Mouse (Mus musculus): ENCODE results near the gene Snx12. TPM values are rescaled to one million over a fixed set of nuclear protein-coding genes. Genes with fewer than 3 reads are reported as not detected.
"Not testable (repeated sequence)": the region's sequence is repeated elsewhere in the genome, so short reads cannot be mapped to it uniquely, and the experiment has no call there.

Gene Snx12
- polyA plus RNA-seq, 1 experiment from 2014 or later, result 56.0 TPM

DNA sequence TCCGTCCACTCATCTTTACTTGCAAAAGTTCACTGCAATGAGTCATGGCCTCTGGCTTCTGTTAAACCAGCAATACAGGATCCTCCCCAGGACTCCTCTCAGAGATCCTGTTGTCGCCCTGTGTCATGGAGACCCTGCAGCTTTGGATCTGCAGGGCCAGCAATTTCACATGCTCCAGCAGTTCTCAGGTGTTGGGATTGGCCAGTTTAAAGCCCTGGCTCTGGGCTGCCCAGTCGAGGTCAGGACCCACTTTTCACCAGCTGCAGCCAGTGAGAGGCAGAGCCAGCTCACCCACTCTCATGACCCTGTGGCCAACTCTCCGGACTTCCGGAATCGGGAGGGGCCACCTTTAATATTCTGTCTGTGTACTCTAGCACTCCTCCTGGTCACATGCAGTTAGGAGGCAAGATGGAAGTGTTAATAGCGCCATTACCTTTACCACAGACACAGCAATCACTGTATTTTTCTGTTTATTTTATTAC lies 95.8 kb downstream of the Snx12 start:
- H3K4me2 ChIP-seq (ENCODE audit: low read depth, low read length, severe bottlenecking), result no peak overlapping the region
- H3K27ac ChIP-seq (ENCODE audit: low read depth, low read length), result no peak overlapping the region
- WGBS, result 72% methylated on average over 7 of the region's 7 CpGs
- no peaks in the 10 kb centered on the region for H3K27me3 ChIP-seq (ENCODE audit: control insufficient read depth, insufficient read depth, low read length)
- no peaks in the 10 kb centered on the region for H3K36me3 ChIP-seq (ENCODE audit: control insufficient read depth, insufficient read depth, low read length)
- ATAC-seq (replicated peaks; ENCODE audit: low FRiP score) (no peak), DNase-seq (ENCODE audit: low spot score) (no peak)
- H3K4me1 ChIP-seq (replicated peaks; ENCODE audit: control insufficient read depth, insufficient read depth, low read length), result no peaks in the 10 kb centered on the region
- no peak overlapping the region for H3K4me3 ChIP-seq (ENCODE audit: low read depth, low read length)
- no peaks in the 10 kb centered on the region for H3K9me3 ChIP-seq (ENCODE audit: control insufficient read depth, low read length)
- H3K9ac ChIP-seq (ENCODE audit: low read length), result no peak overlapping the region

DNA sequence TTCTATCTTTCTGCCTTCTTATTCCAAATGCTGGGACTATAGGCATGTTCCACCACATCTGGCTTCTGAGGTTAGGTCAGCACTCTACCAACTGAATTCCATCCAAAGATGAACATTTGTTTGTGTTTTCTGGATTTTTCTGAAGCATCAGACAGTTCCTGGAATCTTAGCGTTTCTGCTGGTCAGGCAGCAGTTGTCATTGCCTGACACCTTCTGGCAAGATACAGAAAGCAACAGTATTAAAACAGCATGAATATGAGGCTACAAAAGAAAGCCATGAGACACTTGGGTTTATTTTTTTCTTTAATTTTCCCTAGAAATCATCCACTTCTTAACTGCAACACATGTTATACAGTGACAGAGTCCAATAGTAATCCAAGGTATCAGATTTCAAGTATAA lies 101.8 kb downstream of the Snx12 start:
- H3K9me3 ChIP-seq (ENCODE audit: control insufficient read depth, low read length), result no peaks in the 10 kb centered on the region
- no peaks in the 10 kb centered on the region for H3K36me3 ChIP-seq (ENCODE audit: control insufficient read depth, insufficient read depth, low read length)
- no peak overlapping the region for H3K9ac ChIP-seq (ENCODE audit: low read length)
- WGBS, result 75% methylated on average over 1 of the region's 1 CpGs
- H3K4me2 ChIP-seq (ENCODE audit: low read depth, low read length, severe bottlenecking), result no peak overlapping the region
- no peak overlapping the region for H3K27ac ChIP-seq (ENCODE audit: low read depth, low read length)
- H3K4me3 ChIP-seq (ENCODE audit: low read depth, low read length), result no peak overlapping the region
- no peaks in the 10 kb centered on the region for H3K27me3 ChIP-seq (ENCODE audit: control insufficient read depth, insufficient read depth, low read length)
- no peak for ATAC-seq (replicated peaks; ENCODE audit: low FRiP score)
- DNase-seq (ENCODE audit: low spot score), result no peak
- H3K4me1 ChIP-seq (replicated peaks; ENCODE audit: control insufficient read depth, insufficient read depth, low read length), result no peaks in the 10 kb centered on the region

DNA sequence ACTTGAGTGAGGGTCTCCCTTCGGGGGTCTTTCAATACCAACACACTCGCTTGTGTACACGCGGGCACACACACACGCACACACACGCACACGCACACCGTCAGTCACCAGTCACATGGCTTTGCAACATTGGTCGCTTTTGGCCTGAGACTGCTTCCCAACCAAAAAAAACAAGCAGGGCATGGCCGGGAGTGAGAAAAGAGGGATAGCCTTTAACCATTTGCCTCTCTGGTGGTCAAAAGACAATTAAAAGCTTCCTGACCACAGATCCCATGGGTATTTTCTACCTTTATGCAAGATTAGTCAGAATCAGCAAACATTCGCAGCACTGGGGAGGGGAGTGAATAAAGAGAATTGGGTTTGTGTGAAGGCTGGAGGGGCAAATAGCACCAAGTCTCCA lies 136.4 kb downstream of the Snx12 start, which contains the start of gene Slc7a3:
Gene Slc7a3, minus strand, starts transcription at position 101 of the 400 bp plus-strand sequence.
- Histone ChIP-seq H3K27ac (ENCODE audit: low read depth, low read length) (no peak within 1 kb of the TSS), H3K4me1 (replicated peaks; ENCODE audit: control insufficient read depth, insufficient read depth, low read length) (no peaks in the 10 kb centered on the region), H3K9ac (ENCODE audit: low read length) (0 out of 2 replicates have a peak within 1 kb of the TSS, but pooled peaks have one; percentile 7), H3K4me3 (ENCODE audit: low read depth, low read length) (peak within 1 kb of the TSS; percentile 24), H3K4me2 (ENCODE audit: low read depth, low read length, severe bottlenecking) (peak within 1 kb of the TSS; percentile 52), H3K36me3 (ENCODE audit: control insufficient read depth, insufficient read depth, low read length) (no peaks in the 10 kb centered on the region), H3K9me3 (ENCODE audit: control insufficient read depth, low read length) (no peaks in the 10 kb centered on the region), H3K27me3 (ENCODE audit: control insufficient read depth, insufficient read depth, low read length) (no peaks in the 10 kb centered on the region)
- ATAC-seq (replicated peaks; ENCODE audit: low FRiP score), result no peak
- WGBS, result 45% methylated on average over 11 of the region's 11 CpGs
- DNase-seq (ENCODE audit: low spot score), result no peak

DNA sequence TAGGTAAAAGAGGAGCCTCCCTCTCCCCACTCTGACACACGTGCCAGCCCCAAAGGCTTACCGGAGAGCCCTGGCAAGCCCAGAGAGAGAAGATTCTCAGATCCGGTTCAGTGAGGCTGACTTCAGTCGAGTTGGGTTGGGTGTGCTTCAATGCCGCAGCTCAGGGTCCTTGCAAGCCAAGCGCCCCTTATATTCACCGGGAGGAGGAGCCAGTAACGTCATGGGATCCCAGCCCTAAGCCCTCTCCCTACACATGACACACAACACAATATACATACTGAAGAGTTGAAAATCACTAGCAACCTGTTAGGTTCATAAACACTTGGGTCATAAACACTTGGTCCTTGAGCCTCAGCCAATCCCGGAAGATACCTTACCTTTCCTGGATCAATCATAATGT lies 137.2 kb downstream of the Snx12 start:
- peak overlapping the region; percentile 24 for H3K4me3 ChIP-seq (ENCODE audit: low read depth, low read length)
- H3K9ac ChIP-seq (ENCODE audit: low read length); ATAC-seq (replicated peaks; ENCODE audit: low FRiP score); H3K36me3 ChIP-seq (ENCODE audit: control insufficient read depth, insufficient read depth, low read length); H3K9me3 ChIP-seq (ENCODE audit: control insufficient read depth, low read length); H3K27me3 ChIP-seq (ENCODE audit: control insufficient read depth, insufficient read depth, low read length); H3K4me1 ChIP-seq (replicated peaks; ENCODE audit: control insufficient read depth, insufficient read depth, low read length); DNase-seq (ENCODE audit: low spot score); H3K27ac ChIP-seq (ENCODE audit: low read depth, low read length): not testable (repeated sequence)
- H3K4me2 ChIP-seq (ENCODE audit: low read depth, low read length, severe bottlenecking), result peak overlapping the region; percentile 52
- WGBS, result 15% methylated on average over 6 of the region's 9 CpGs

DNA sequence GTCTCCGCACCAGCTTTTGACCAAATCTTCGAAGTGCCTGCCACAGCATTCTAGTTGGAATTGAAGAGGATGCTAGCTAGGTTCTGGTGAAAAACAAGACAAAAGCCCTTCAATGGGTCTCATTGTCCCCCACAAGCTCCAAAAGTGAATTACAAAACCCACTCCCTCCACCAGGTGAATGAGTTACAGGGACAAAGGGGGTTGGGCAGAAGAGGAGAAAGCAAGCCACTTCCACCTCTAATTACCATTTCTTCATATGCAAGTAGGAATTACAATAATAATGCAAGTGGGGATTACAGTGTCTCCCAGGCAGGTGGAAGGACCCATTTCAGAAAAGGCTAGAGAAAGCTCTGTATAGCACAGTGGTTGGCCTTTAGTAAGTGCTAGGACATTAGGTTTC lies 138.2 kb downstream of the Snx12 start:
- no peak overlapping the region for H3K27ac ChIP-seq (ENCODE audit: low read depth, low read length)
- H3K36me3 ChIP-seq (ENCODE audit: control insufficient read depth, insufficient read depth, low read length), result no peaks in the 10 kb centered on the region
- H3K9me3 ChIP-seq (ENCODE audit: control insufficient read depth, low read length), result no peaks in the 10 kb centered on the region
- WGBS, result 35% methylated on average over 2 of the region's 2 CpGs
- H3K4me2 ChIP-seq (ENCODE audit: low read depth, low read length, severe bottlenecking), result peak overlapping the region; percentile 52; the same call in 1 of the 2 replicates
- H3K4me1 ChIP-seq (replicated peaks; ENCODE audit: control insufficient read depth, insufficient read depth, low read length), result no peaks in the 10 kb centered on the region
- no peak overlapping the region for H3K9ac ChIP-seq (ENCODE audit: low read length)
- H3K27me3 ChIP-seq (ENCODE audit: control insufficient read depth, insufficient read depth, low read length), result no peaks in the 10 kb centered on the region
- no peak for DNase-seq (ENCODE audit: low spot score)
- no peak overlapping the region for H3K4me3 ChIP-seq (ENCODE audit: low read depth, low read length)
- no peak for ATAC-seq (replicated peaks; ENCODE audit: low FRiP score)

DNA sequence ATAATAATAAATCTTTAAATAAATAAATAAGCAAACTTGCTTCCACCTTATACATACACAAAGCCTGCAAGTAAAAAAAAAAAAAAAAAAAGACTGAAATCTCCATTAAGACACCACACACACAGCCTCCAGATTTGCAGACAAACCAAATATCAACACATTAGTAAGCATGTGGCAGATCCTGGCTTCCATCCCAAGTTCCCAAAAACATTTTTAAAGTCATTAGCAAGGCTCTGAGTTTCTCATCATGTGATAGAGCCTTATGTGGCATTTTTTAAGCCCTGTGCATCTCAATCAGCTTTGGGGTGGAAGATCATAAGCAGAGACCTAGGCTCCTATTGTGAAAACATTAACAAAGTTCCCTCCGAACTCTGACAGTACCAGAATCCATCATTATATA lies 157.1 kb downstream of the Snx12 start:
- 70% methylated on average over 1 of the region's 1 CpGs for WGBS
- Histone ChIP-seq H3K4me1 (replicated peaks; ENCODE audit: control insufficient read depth, insufficient read depth, low read length) (no peaks in the 10 kb centered on the region), H3K27me3 (ENCODE audit: control insufficient read depth, insufficient read depth, low read length) (no peaks in the 10 kb centered on the region), H3K27ac (ENCODE audit: low read depth, low read length) (no peak overlapping the region), H3K4me2 (ENCODE audit: low read depth, low read length, severe bottlenecking) (no peak overlapping the region), H3K9ac (ENCODE audit: low read length) (no peak overlapping the region), H3K36me3 (ENCODE audit: control insufficient read depth, insufficient read depth, low read length) (no peaks in the 10 kb centered on the region), H3K4me3 (ENCODE audit: low read depth, low read length) (no peak overlapping the region), H3K9me3 (ENCODE audit: control insufficient read depth, low read length) (no peaks in the 10 kb centered on the region)
- ATAC-seq (replicated peaks; ENCODE audit: low FRiP score) (no peak), DNase-seq (ENCODE audit: low spot score) (no peak)

DNA sequence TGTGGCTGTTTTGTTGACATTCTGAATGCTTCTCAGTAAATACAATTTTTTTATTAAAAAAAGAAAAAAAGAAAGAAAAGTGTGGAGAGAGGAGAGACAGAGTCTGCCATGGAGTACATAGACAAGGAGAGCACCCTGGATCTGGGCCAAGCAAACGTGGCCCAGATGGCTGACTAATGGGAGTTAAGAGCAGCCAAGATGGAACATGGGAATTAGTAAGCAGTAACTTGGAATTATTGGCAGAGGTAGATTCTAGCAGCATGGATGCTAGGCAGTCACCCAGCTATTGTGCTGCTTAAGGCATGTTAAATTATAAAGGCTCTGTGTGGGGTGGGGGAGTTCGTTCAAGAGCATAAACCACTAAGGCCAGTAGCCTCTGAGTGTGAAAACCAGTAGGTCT lies 158.9 kb downstream of the Snx12 start:
- Histone ChIP-seq H3K27me3 (ENCODE audit: control insufficient read depth, insufficient read depth, low read length) (no peaks in the 10 kb centered on the region), H3K4me2 (ENCODE audit: low read depth, low read length, severe bottlenecking) (no peak overlapping the region), H3K27ac (ENCODE audit: low read depth, low read length) (no peak overlapping the region), H3K4me1 (replicated peaks; ENCODE audit: control insufficient read depth, insufficient read depth, low read length) (no peaks in the 10 kb centered on the region), H3K9ac (ENCODE audit: low read length) (no peak overlapping the region), H3K36me3 (ENCODE audit: control insufficient read depth, insufficient read depth, low read length) (no peaks in the 10 kb centered on the region), H3K9me3 (ENCODE audit: control insufficient read depth, low read length) (no peaks in the 10 kb centered on the region), H3K4me3 (ENCODE audit: low read depth, low read length) (no peak overlapping the region)
- ATAC-seq (replicated peaks; ENCODE audit: low FRiP score), result no peak
- DNase-seq (ENCODE audit: low spot score), result no peak
- WGBS, result 90% methylated on average over 2 of the region's 2 CpGs

DNA sequence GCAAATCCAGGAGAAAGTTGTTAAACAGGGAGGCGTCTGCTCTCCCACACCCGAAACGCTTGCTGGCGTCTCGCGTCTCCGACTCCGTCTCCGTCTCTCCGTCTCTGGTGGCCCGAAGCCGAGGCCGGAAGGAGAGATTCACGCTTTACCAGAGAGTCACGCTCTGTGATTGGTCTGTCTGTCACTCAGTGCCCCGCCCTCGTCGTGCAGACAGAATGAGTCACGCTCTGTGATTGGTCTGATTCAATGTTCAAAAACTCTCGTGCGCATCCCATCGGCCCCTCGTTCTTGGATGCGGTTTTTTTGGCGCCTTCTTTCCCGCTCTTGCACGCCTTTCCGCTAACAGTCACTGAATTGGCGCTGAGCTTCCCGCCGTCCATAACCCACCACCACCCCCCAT lies 162.8 kb downstream of the Snx12 start, which contains the start of gene Tex11:
Gene Tex11, minus strand, starts transcription at position 127 of the 400 bp plus-strand sequence.
- Histone ChIP-seq H3K4me1 (replicated peaks; ENCODE audit: control insufficient read depth, insufficient read depth, low read length) (no peaks in the 10 kb centered on the region), H3K4me2 (ENCODE audit: low read depth, low read length, severe bottlenecking) (no peak within 1 kb of the TSS), H3K9me3 (ENCODE audit: control insufficient read depth, low read length) (no peaks in the 10 kb centered on the region), H3K9ac (ENCODE audit: low read length) (no peak within 1 kb of the TSS), H3K27me3 (ENCODE audit: control insufficient read depth, insufficient read depth, low read length) (no peaks in the 10 kb centered on the region), H3K4me3 (ENCODE audit: low read depth, low read length) (no peak within 1 kb of the TSS), H3K27ac (ENCODE audit: low read depth, low read length) (no peak within 1 kb of the TSS), H3K36me3 (ENCODE audit: control insufficient read depth, insufficient read depth, low read length) (no peaks in the 10 kb centered on the region)
- WGBS, result 91% methylated on average over 31 of the region's 31 CpGs
- ATAC-seq (replicated peaks; ENCODE audit: low FRiP score) (no peak), DNase-seq (ENCODE audit: low spot score) (no peak)

All from forebrain, embryonic 11.5 days (tissue).